Mouse (Mus musculus) heart, embryonic 15.5 days (tissue): Measurements from ENCODE around the gene Zfp597. TPM values are rescaled to one million over a fixed set of nuclear protein-coding genes. Genes with fewer than 3 reads are reported as not detected.

Source experiments
- ATAC-seq: fragments of 200-750 bp; cut with Nextera tagmentation; replicated peaks from 2 replicates; pipeline ENCODE4 v1.8.0; 2017; ENCODE audit warnings: low read depth, moderate TSS enrichment; ENCODE audit not compliant: insufficient number of reproducible peaks, insufficient read depth, low FRiP score
- H3K27ac ChIP-seq: fragments of 300-500 bp; sonication (generic); 2 replicates; pipeline ENCODE4 v1.5.1; 2015; ENCODE audit warnings: mild to moderate bottlenecking, inconsistent platforms
- H3K27me3 ChIP-seq: fragments of 300-500 bp; sonication (generic); 2 replicates; pipeline ENCODE4 v1.6.1; 2015; ENCODE audit warnings: inconsistent platforms
- H3K36me3 ChIP-seq: fragments of 300-500 bp; sonication (generic); 2 replicates; pipeline ENCODE4 v1.6.1; 2015; ENCODE audit warnings: mild to moderate bottlenecking, inconsistent platforms
- H3K4me1 ChIP-seq: fragments of 300-500 bp; sonication (generic); replicated peaks from 2 replicates; pipeline ENCODE4 v1.6.1; 2015; ENCODE audit warnings: inconsistent platforms
- H3K4me2 ChIP-seq: fragments of 300-500 bp; sonication (generic); 2 replicates; pipeline ENCODE4 v1.6.1; 2015; ENCODE audit warnings: inconsistent platforms, mild to moderate bottlenecking, moderate library complexity
- H3K4me3 ChIP-seq: fragments of 300-500 bp; sonication (generic); 2 replicates; pipeline ENCODE4 v1.5.1; 2015; ENCODE audit warnings: mild to moderate bottlenecking, inconsistent platforms
- H3K9ac ChIP-seq: fragments of 300-500 bp; sonication (generic); 2 replicates; pipeline ENCODE4 v1.6.1; 2015; ENCODE audit warnings: mild to moderate bottlenecking, inconsistent platforms
- H3K9me3 ChIP-seq: fragments of 300-500 bp; sonication (generic); replicated peaks from 2 replicates; pipeline ENCODE4 v1.6.1; 2016; ENCODE audit warnings: inconsistent platforms
- WGBS: fragments of 180-500 bp; shearing (Covaris S2); methylation state at CpG from one replicate; pipeline ENCODE4 v1.1.7; 2015; ENCODE audit warnings: mixed read lengths; 5-methylcytosine and 5-hydroxymethylcytosine counted together
- polyA plus RNA-seq: library from polyadenylated mRNA; unstranded; fragments of >200 nt; fragmentation: Nextera tagmentation; extraction: Ambion mirVana; gene quantifications from 2 replicates; pipeline ENCODE4 v1.2.1, GENCODE M21; 2015

Zfp597 gene
- polyA plus RNA-seq, 1 experiment from 2014 or later: 5.4 TPM

GRCm38 (mm10) chr16:3896553-3896952 lies 12.2 kb upstream of the Zfp597 start:
- Histone ChIP-seq H3K27ac (no peak overlapping the region), H3K9me3 (no peaks in the 10 kb centered on the region), H3K36me3 (peaks cover 44% of the 10 kb centered on the region), H3K27me3 (no peaks in the 10 kb centered on the region), H3K4me1 (peaks cover 9% of the 10 kb centered on the region), H3K4me2 (no peak overlapping the region), H3K4me3 (no peak overlapping the region), H3K9ac (no peak overlapping the region)
- 94% methylated on average over 1 of the region's 1 CpGs for WGBS
- ATAC-seq: no peak

GRCm38 (mm10) chr16:3896046-3896445 lies 11.7 kb upstream of the Zfp597 start:
- no peaks in the 10 kb centered on the region for H3K9me3 ChIP-seq
- H3K4me2 ChIP-seq: no peak overlapping the region
- WGBS: 78% methylated on average over 6 of the region's 6 CpGs
- H3K4me3 ChIP-seq: no peak overlapping the region
- peaks cover 9% of the 10 kb centered on the region for H3K4me1 ChIP-seq
- ATAC-seq: no peak
- peaks cover 40% of the 10 kb centered on the region for H3K36me3 ChIP-seq
- H3K27me3 ChIP-seq: no peaks in the 10 kb centered on the region
- no peak overlapping the region for H3K9ac ChIP-seq
- no peak overlapping the region for H3K27ac ChIP-seq

GRCm38 (mm10) chr16:3895173-3895792 lies 10.9 kb upstream of the Zfp597 start:
- H3K4me1 ChIP-seq: peaks cover 9% of the 10 kb centered on the region
- no peaks in the 10 kb centered on the region for H3K9me3 ChIP-seq
- peak overlapping the region; percentile 65 for H3K27ac ChIP-seq
- peaks cover 32% of the 10 kb centered on the region for H3K36me3 ChIP-seq
- peak; percentile 47; the same call in 1 of the 2 replicates for ATAC-seq
- H3K4me3 ChIP-seq: no peak overlapping the region
- peak overlapping the region; percentile 3; the same call in 1 of the 2 replicates for H3K4me2 ChIP-seq
- no peak overlapping the region for H3K9ac ChIP-seq
- WGBS: 68% methylated on average over 9 of the region's 9 CpGs
- no peaks in the 10 kb centered on the region for H3K27me3 ChIP-seq

GRCm38 (mm10) chr16:3893739-3894138 lies 9.4 kb upstream of the Zfp597 start:
- H3K4me3 ChIP-seq: no peak overlapping the region
- H3K27ac ChIP-seq: peak overlapping the region; percentile 65
- peaks cover 9% of the 10 kb centered on the region for H3K4me1 ChIP-seq
- no peaks in the 10 kb centered on the region for H3K9me3 ChIP-seq
- 0 out of 2 replicates have a peak, but pooled peaks have one; percentile 67 for ATAC-seq
- H3K4me2 ChIP-seq: no peak overlapping the region
- no peaks in the 10 kb centered on the region for H3K27me3 ChIP-seq
- H3K36me3 ChIP-seq: peaks cover 17% of the 10 kb centered on the region; the same call in 1 of the 2 replicates
- WGBS: 16% methylated on average over 3 of the region's 3 CpGs
- no peak overlapping the region for H3K9ac ChIP-seq

GRCm38 (mm10) chr16:3891621-3892295 lies 7.4 kb upstream of the Zfp597 start:
- ATAC-seq: no peak
- Histone ChIP-seq H3K9me3 (no peaks in the 10 kb centered on the region), H3K27me3 (no peaks in the 10 kb centered on the region), H3K27ac (no peak overlapping the region), H3K4me3 (no peak overlapping the region), H3K4me1 (peaks cover 12% of the 10 kb centered on the region), H3K9ac (no peak overlapping the region), H3K4me2 (no peak overlapping the region), H3K36me3 (no peaks in the 10 kb centered on the region; the same call in 1 of the 2 replicates)
- WGBS: 86% methylated on average over 14 of the region's 14 CpGs

GRCm38 (mm10) chr16:3885065-3885670 lies 807 bp upstream of the Zfp597 start:
- Histone ChIP-seq H3K9me3 (no peaks in the 10 kb centered on the region), H3K9ac (peak overlapping the region; percentile 96), H3K27me3 (no peaks in the 10 kb centered on the region), H3K4me1 (peaks cover 20% of the 10 kb centered on the region), H3K27ac (peak overlapping the region; percentile 99), H3K36me3 (peaks cover 4% of the 10 kb centered on the region; the same call in 1 of the 2 replicates), H3K4me3 (peak overlapping the region; percentile 99), H3K4me2 (peak overlapping the region; percentile 84)
- peak; percentile 9 for ATAC-seq
- 4% methylated on average over 10 of the region's 10 CpGs for WGBS

GRCm38 (mm10) chr16:3876346-3876745 lies 8.0 kb downstream of the Zfp597 start:
- Histone ChIP-seq H3K27me3 (no peaks in the 10 kb centered on the region), H3K4me2 (no peak overlapping the region), H3K4me3 (no peak overlapping the region), H3K9me3 (no peaks in the 10 kb centered on the region), H3K9ac (no peak overlapping the region), H3K27ac (no peak overlapping the region), H3K4me1 (peaks cover 12% of the 10 kb centered on the region), H3K36me3 (peaks cover 4% of the 10 kb centered on the region; the same call in 1 of the 2 replicates)
- ATAC-seq: no peak
- 95% methylated on average over 4 of the region's 4 CpGs for WGBS

GRCm38 (mm10) chr16:3872216-3873047 lies 11.9 kb downstream of the Zfp597 start, which contains the start of gene Naa60:
TSS of gene Naa60 (plus strand) at chr16:3872375.
- ATAC-seq: peak; percentile 99
- Histone ChIP-seq H3K36me3 (peaks cover 11% of the 10 kb centered on the region), H3K4me3 (peak within 1 kb of the TSS; percentile 59), H3K4me1 (peaks cover 15% of the 10 kb centered on the region), H3K9me3 (no peaks in the 10 kb centered on the region), H3K27me3 (no peaks in the 10 kb centered on the region), H3K4me2 (peak within 1 kb of the TSS; percentile 86), H3K9ac (peak within 1 kb of the TSS; percentile 60), H3K27ac (peak within 1 kb of the TSS; percentile 63)
- 4% methylated on average over 47 of the region's 47 CpGs for WGBS

- H3K27me3 ChIP-seq: no peaks in the 10 kb centered on the region
- H3K9me3 ChIP-seq: no peaks in the 10 kb centered on the region
- peak overlapping the region; percentile 59 for H3K4me3 ChIP-seq
- H3K36me3 ChIP-seq: peaks cover 11% of the 10 kb centered on the region
- H3K4me1 ChIP-seq: peaks cover 15% of the 10 kb centered on the region
- peak overlapping the region; percentile 63 for H3K27ac ChIP-seq
- peak overlapping the region; percentile 60 for H3K9ac ChIP-seq
- 3% methylated on average over 16 of the region's 16 CpGs for WGBS
- peak overlapping the region; percentile 86 for H3K4me2 ChIP-seq
- no peak for ATAC-seq
These were observed 12.5 kb downstream of the Zfp597 start for GRCm38 (mm10) chr16:3871815-3872214.

GRCm38 (mm10) chr16:3859254-3859653 lies 25.1 kb downstream of the Zfp597 start:
- Histone ChIP-seq H3K4me1 (no peaks in the 10 kb centered on the region), H3K27ac (no peak overlapping the region), H3K4me3 (no peak overlapping the region), H3K9ac (no peak overlapping the region), H3K9me3 (no peaks in the 10 kb centered on the region), H3K36me3 (peaks cover 11% of the 10 kb centered on the region), H3K4me2 (no peak overlapping the region), H3K27me3 (no peaks in the 10 kb centered on the region)
- WGBS: 85% methylated on average over 4 of the region's 4 CpGs
- ATAC-seq: no peak

GRCm38 (mm10) chr16:3855776-3856175 lies 28.6 kb downstream of the Zfp597 start:
- Histone ChIP-seq H3K9ac (no peak overlapping the region), H3K27me3 (no peaks in the 10 kb centered on the region), H3K9me3 (no peaks in the 10 kb centered on the region), H3K4me1 (no peaks in the 10 kb centered on the region), H3K36me3 (no peaks in the 10 kb centered on the region; the same call in 1 of the 2 replicates), H3K27ac (no peak overlapping the region), H3K4me2 (no peak overlapping the region), H3K4me3 (no peak overlapping the region)
- no peak for ATAC-seq
- 75% methylated on average over 1 of the region's 1 CpGs for WGBS
